Mouse (Mus musculus) Muller cell, postnatal 12 days (primary cell): ENCODE results near the gene Itga5.

ENCODE experiments used
- DNase-seq: peaks from one replicate; pipeline ENCODE4 v3.0.0-alpha.2; 2015; ENCODE audit errors: inconsistent ontology term

Gene Itga5

GRCm38 (mm10) chr15:103339961-103340337 is 26.6 kb downstream of the Itga5 start, which contains the start of gene Zfp385a:
Gene Zfp385a, minus strand, starts transcription at chr15:103340093.
- DNase-seq, result peak; percentile 73

- peak; percentile 42 for DNase-seq
Measured at GRCm38 (mm10) chr15:103339166-103339960, 27.2 kb downstream of the Itga5 start.

- no peak for DNase-seq
Measured at GRCm38 (mm10) chr15:103338829-103339165, 27.8 kb downstream of the Itga5 start.

- no peak for DNase-seq
Measured at GRCm38 (mm10) chr15:103336996-103337667, 29.4 kb downstream of the Itga5 start.

- no peak for DNase-seq
Measured at GRCm38 (mm10) chr15:103335488-103336235, 30.9 kb downstream of the Itga5 start.

- no peak for DNase-seq
Measured at GRCm38 (mm10) chr15:103335040-103335439, 31.5 kb downstream of the Itga5 start.

- peak; percentile 75 for DNase-seq
Measured at GRCm38 (mm10) chr15:103334194-103334593, 32.4 kb downstream of the Itga5 start.

- no peak for DNase-seq
Measured at GRCm38 (mm10) chr15:103333738-103334137, 32.8 kb downstream of the Itga5 start.

- DNase-seq, result no peak
Measured at GRCm38 (mm10) chr15:103333081-103333615, 33.4 kb downstream of the Itga5 start.

GRCm38 (mm10) chr15:103323455-103324247 is 42.9 kb downstream of the Itga5 start:
- DNase-seq, result peak; percentile 91

GRCm38 (mm10) chr15:103323070-103323454 is 43.5 kb downstream of the Itga5 start:
- peak; percentile 61 for DNase-seq

- no peak for DNase-seq
Measured at GRCm38 (mm10) chr15:103322396-103322795, 44.2 kb downstream of the Itga5 start.

- DNase-seq, result no peak
Measured at GRCm38 (mm10) chr15:103321076-103321475, 45.5 kb downstream of the Itga5 start.

GRCm38 (mm10) chr15:103318201-103318816 is 48.3 kb downstream of the Itga5 start:
- no peak for DNase-seq

GRCm38 (mm10) chr15:103317731-103318130 is 48.8 kb downstream of the Itga5 start:
- DNase-seq, result no peak

GRCm38 (mm10) chr15:103317120-103317519 is 49.4 kb downstream of the Itga5 start:
- no peak for DNase-seq

GRCm38 (mm10) chr15:103315979-103316776 is 50.4 kb downstream of the Itga5 start:
- no peak for DNase-seq

- peak; percentile 75 for DNase-seq
Measured at GRCm38 (mm10) chr15:103315011-103315502, 51.5 kb downstream of the Itga5 start.

- DNase-seq, result no peak
Measured at GRCm38 (mm10) chr15:103314181-103314580, 52.4 kb downstream of the Itga5 start.
